Mouse (Mus musculus) frontal cortex, postnatal 25 days (tissue): Measurements from ENCODE around the gene Acox2.

Experiments
- DNase-seq, 2 experiments: peaks; one replicate each; pipeline ENCODE4 v3.0.0; 2022; ENCODE audit warnings: low spot score in 2 of 2

The Acox2 gene

GRCm38 (mm10) chr14:8213803-8214224, 45.3 kb downstream of the Acox2 start, which contains the start of gene Kctd6:
Kctd6 (plus strand) TSS chr14:8214140.
- peak; percentile 92 to 94 for DNase-seq

- DNase-seq, result no peak
Measured at GRCm38 (mm10) chr14:8212996-8213395, 46.2 kb downstream of the Acox2 start.

GRCm38 (mm10) chr14:8209896-8210295, 49.3 kb downstream of the Acox2 start:
- no peak for DNase-seq

- DNase-seq, result peak; percentile 39 to 50
Measured at GRCm38 (mm10) chr14:8208876-8209275, 50.3 kb downstream of the Acox2 start.

GRCm38 (mm10) chr14:8207543-8207942, 51.6 kb downstream of the Acox2 start:
- no peak for DNase-seq

- no peak for DNase-seq
Measured at GRCm38 (mm10) chr14:8207105-8207504, 52.0 kb downstream of the Acox2 start.

- DNase-seq, result no peak
Measured at GRCm38 (mm10) chr14:8206179-8206910, 52.8 kb downstream of the Acox2 start.

GRCm38 (mm10) chr14:8201715-8202114, 57.4 kb downstream of the Acox2 start:
- DNase-seq, result no peak

- no peak for DNase-seq
Measured at GRCm38 (mm10) chr14:8200769-8201168, 58.4 kb downstream of the Acox2 start.

GRCm38 (mm10) chr14:8192727-8193126, 66.4 kb downstream of the Acox2 start:
- no peak for DNase-seq

GRCm38 (mm10) chr14:8191331-8191965, 67.7 kb downstream of the Acox2 start:
- no peak for DNase-seq

- no peak for DNase-seq
Measured at GRCm38 (mm10) chr14:8190556-8190955, 68.6 kb downstream of the Acox2 start.

- DNase-seq, result peak in 1 of 2 experiments; percentile 36
Measured at GRCm38 (mm10) chr14:8186278-8187045, 72.7 kb downstream of the Acox2 start.

- DNase-seq, result no peak
Measured at GRCm38 (mm10) chr14:8183330-8183729, 75.8 kb downstream of the Acox2 start.

GRCm38 (mm10) chr14:8180371-8181035, 78.7 kb downstream of the Acox2 start:
- DNase-seq, result no peak

- DNase-seq, result no peak
Measured at GRCm38 (mm10) chr14:8176251-8176650, 82.9 kb downstream of the Acox2 start.
